Mouse (Mus musculus): ENCODE measurements around the gene Rtf1. TPM values are rescaled to one million over a fixed set of nuclear protein-coding genes. Genes with fewer than 3 reads are reported as not detected.
"Not testable (repeated sequence)": the region's sequence is repeated elsewhere in the genome, so short reads cannot be mapped to it uniquely, and the experiment has no call there.

Rtf1 gene
- total RNA-seq (2014; rRNA removed), result 28.0 and 33.5 TPM in 2 replicates
- polyA plus RNA-seq (2015; fragmentation: Nextera tagmentation; extraction: Ambion mirVana), result 49.6 and 68.6 TPM in 2 replicates

DNA sequence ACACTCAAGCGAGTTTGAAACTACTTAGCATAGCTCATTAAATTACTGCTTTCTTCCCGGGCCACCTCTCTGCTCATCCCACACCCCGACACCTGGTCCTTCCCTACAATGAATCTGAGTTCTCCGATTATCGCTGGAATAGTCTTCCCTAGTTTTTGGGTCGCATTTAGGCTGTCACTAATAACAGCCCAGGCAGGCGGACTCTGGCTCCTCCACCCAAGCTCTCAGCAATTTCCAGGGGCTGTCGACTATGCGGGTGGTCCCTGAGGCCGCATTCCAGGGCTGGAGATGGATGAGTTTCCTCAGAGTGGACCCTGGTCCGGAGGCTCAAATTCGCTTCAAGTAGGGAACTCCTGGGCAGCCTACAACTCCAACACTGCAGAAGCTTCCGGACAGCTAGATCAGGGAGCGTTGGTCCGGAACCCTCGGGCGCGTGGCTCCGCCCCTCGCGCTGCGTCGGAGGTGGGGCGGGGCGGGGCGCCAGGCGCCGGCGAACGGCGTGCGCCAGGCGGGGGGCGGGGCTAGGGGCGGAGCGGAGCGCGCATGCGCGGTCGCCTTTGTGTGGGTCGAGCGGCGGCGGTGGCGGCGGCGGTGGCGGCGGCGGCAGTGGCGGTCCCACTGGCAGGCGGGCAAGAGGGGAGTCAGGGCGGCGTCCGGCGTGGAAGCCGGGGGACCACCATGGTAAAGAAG, at the start of gene Rtf1:
Gene Rtf1, plus strand, starts transcription at position 544 of the 690 bp plus-strand sequence.
- peak; percentile 97 for ATAC-seq
- no peaks in the 10 kb centered on the region for H3K9me3 ChIP-seq (ENCODE audit: low read length)
- H3K36me3 ChIP-seq (ENCODE audit: insufficient read depth), result no peaks in the 10 kb centered on the region
- H3K4me3 ChIP-seq (ENCODE audit: low read depth, low read length), result peak within 1 kb of the TSS; percentile 100
- TF ChIP-seq CTCF (IDR thresholded peaks at IDR 0.05; ENCODE audit: low read depth), result no peak
- H3K27ac ChIP-seq (ENCODE audit: low read depth, low read length), result peak within 1 kb of the TSS; percentile 72
- under 1% methylated on average over 51 of the region's 58 CpGs for WGBS
- H3K9ac ChIP-seq, result peak within 1 kb of the TSS; percentile 94
- DNase-seq, result peak; percentile 95
- no peaks in the 10 kb centered on the region for H3K27me3 ChIP-seq (ENCODE audit: insufficient read depth, low read length)
- H3K4me2 ChIP-seq (ENCODE audit: low read depth), result peak within 1 kb of the TSS; percentile 87
- peaks cover 5% of the 10 kb centered on the region; the same call in 1 of the 2 replicates for H3K4me1 ChIP-seq (ENCODE audit: insufficient read depth)

DNA sequence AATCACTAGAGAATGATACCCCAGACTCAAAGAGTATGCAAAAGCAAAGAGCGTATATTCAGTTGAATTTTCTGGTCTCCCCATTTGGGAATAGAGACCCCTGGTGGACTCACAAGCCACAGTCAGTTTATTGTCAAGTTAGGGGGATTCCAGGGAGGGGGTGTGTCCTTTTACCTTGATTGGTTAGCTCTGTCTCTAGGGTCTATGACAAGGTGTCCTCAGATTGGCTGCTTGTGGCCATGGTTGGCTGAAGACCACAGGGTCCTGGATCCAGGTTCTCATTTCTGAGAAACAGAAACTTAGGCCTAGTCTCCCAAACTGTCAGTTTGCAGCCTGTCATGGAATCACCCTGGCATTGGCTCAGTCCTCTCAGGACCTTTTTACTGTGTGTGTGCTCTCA, 38.1 kb upstream of the Rtf1 start:
- Histone ChIP-seq H3K36me3 (ENCODE audit: insufficient read depth) (no peaks in the 10 kb centered on the region; the same call in 1 of the 2 replicates), H3K27me3 (ENCODE audit: insufficient read depth, low read length) (no peaks in the 10 kb centered on the region), H3K9me3 (ENCODE audit: low read length) (no peaks in the 10 kb centered on the region), H3K9ac (no peak overlapping the region), H3K27ac (ENCODE audit: low read depth, low read length) (no peak overlapping the region), H3K4me3 (ENCODE audit: low read depth, low read length) (no peak overlapping the region), H3K4me1 (ENCODE audit: insufficient read depth) (no peaks in the 10 kb centered on the region), H3K4me2 (ENCODE audit: low read depth) (no peak overlapping the region)
- DNase-seq (peak; percentile 3), ATAC-seq (no peak)
- 78% methylated on average over 1 of the region's 1 CpGs for WGBS
- TF ChIP-seq CTCF (IDR thresholded peaks at IDR 0.05; ENCODE audit: low read depth), result no peak

DNA sequence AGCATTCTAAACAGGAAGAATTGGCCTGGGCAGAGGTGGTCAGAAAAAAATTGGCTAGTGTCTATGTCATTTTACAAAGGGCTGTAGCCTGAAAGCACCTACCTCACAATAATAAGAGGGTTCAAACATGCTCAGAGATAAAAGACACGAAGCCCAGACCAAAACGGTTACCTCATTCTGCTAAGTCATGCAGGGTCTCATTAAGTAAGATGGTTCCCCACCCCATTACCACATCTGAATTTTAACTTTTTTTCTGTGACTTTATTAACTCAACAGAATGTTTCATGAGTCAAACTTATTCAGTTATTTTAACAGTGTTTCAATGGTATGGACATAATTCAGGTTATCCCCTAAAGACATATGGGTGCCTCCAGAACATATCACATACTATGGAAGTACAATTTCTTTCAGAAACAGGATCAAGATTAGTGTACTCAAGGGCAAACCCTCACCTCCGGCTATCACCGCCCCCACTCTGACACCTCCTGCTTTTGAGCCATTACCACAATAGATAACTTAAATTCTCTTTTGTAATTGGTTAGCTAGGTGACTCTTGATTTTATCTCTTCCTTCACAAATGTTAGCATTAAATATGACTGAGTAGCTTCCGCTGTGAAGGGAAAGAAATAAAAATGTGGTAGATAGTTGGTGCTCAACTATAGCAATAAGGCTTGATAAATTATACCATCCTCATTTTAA, 33.5 kb upstream of the Rtf1 start:
- no peaks in the 10 kb centered on the region for H3K9me3 ChIP-seq (ENCODE audit: low read length)
- H3K27ac ChIP-seq (ENCODE audit: low read depth, low read length), result no peak overlapping the region
- ATAC-seq, result no peak
- no peak overlapping the region for H3K9ac ChIP-seq
- no peak overlapping the region for H3K4me3 ChIP-seq (ENCODE audit: low read depth, low read length)
- DNase-seq, result no peak
- TF ChIP-seq CTCF (IDR thresholded peaks at IDR 0.05; ENCODE audit: low read depth), result no peak
- peaks cover 4% of the 10 kb centered on the region; the same call in 1 of the 2 replicates for H3K36me3 ChIP-seq (ENCODE audit: insufficient read depth)
- H3K27me3 ChIP-seq (ENCODE audit: insufficient read depth, low read length), result no peaks in the 10 kb centered on the region
- 92% methylated on average over 5 of the region's 5 CpGs for WGBS
- no peak overlapping the region for H3K4me2 ChIP-seq (ENCODE audit: low read depth)
- no peaks in the 10 kb centered on the region for H3K4me1 ChIP-seq (ENCODE audit: insufficient read depth)

DNA sequence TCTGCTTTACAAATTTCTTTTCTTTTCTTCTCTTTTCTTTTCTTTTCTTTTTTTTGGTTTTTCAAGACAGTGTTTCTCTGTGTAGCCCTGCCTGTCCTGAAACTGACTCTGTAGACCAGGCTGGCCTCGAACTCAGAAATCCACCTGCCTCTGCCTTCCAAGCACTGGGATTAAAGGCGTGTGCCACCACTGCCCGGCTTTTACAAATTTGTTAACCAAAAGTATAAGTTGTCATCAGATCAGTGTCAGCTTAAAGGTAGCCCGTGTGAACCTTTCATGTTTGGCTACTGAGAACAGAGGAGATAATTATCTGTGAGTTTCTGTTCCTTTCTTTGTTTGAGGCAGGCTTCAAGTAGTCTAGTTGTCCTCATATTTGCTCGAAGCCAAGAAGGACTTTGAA, 30.6 kb upstream of the Rtf1 start:
- Histone ChIP-seq H3K4me3 (ENCODE audit: low read depth, low read length) (no peak overlapping the region), H3K9me3 (ENCODE audit: low read length) (no peaks in the 10 kb centered on the region), H3K27me3 (ENCODE audit: insufficient read depth, low read length) (no peaks in the 10 kb centered on the region), H3K4me1 (ENCODE audit: insufficient read depth) (no peaks in the 10 kb centered on the region), H3K4me2 (ENCODE audit: low read depth) (no peak overlapping the region), H3K9ac (no peak overlapping the region), H3K27ac (ENCODE audit: low read depth, low read length) (no peak overlapping the region), H3K36me3 (ENCODE audit: insufficient read depth) (peaks cover 7% of the 10 kb centered on the region; the same call in 1 of the 2 replicates)
- no peak for DNase-seq
- no peak for ATAC-seq
- no peak for TF ChIP-seq CTCF (IDR thresholded peaks at IDR 0.05; ENCODE audit: low read depth)
- WGBS, result 87% methylated on average over 5 of the region's 5 CpGs

DNA sequence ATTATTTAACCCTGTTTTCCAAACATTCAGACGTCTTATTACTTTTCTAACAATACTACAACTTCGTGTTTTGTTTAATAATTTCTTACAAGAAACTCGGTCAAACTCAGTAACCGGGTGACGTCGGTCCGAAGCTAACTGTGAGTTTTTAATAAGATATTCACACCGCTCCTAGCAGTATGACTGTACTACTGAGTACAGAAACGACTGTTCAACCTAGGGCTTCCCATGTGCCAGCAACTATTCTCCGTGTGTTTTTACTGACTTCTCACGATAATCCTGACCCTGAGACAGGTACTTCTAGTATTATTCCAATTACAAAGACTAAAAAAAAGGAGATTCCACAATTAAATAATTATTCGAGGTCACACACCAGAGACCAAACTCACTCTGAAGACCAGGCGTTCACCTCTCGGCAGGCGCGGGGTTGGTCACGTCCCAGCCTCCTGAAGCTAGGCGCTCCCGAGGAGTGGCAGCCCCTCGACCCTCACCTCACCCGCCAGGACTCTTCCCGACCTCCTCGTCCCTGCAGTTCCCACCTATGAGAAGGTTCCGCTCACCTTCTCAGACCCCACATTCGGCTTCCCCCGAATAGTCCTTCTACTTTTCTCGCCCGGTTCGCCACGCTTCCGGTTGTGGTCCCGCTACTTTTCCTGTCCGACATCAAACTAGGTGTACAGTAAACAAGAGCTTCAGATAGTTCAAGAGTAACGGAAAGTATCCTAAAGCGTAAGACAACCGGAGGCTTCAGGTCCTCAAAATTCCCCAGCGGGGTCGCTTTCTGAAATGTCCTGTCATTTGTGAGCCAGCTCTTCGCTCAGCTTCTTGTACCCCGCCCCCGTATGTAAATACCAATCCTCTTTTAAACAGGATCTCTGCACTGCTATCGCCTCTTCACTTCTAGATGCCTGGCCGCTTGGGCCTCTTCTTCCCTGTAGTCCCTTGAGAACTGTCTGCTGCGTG, 12.4 kb upstream of the Rtf1 start, which contains the start of gene Ndufaf1:
Gene Ndufaf1, minus strand, starts transcription at position 608 of the 963 bp plus-strand sequence.
- Histone ChIP-seq H3K4me1 (ENCODE audit: insufficient read depth) (no peaks in the 10 kb centered on the region), H3K27me3 (ENCODE audit: insufficient read depth, low read length) (no peaks in the 10 kb centered on the region), H3K36me3 (ENCODE audit: insufficient read depth) (peaks cover 14% of the 10 kb centered on the region), H3K9ac (peak within 1 kb of the TSS; percentile 56), H3K27ac (ENCODE audit: low read depth, low read length) (no peak within 1 kb of the TSS), H3K9me3 (ENCODE audit: low read length) (no peaks in the 10 kb centered on the region), H3K4me2 (ENCODE audit: low read depth) (peak within 1 kb of the TSS; percentile 81), H3K4me3 (ENCODE audit: low read depth, low read length) (peak within 1 kb of the TSS; percentile 55)
- WGBS, result 1% methylated on average over 44 of the region's 44 CpGs
- ATAC-seq, result peak; percentile 95
- TF ChIP-seq CTCF (IDR thresholded peaks at IDR 0.05; ENCODE audit: low read depth), result no peak
- peak; percentile 81 for DNase-seq

DNA sequence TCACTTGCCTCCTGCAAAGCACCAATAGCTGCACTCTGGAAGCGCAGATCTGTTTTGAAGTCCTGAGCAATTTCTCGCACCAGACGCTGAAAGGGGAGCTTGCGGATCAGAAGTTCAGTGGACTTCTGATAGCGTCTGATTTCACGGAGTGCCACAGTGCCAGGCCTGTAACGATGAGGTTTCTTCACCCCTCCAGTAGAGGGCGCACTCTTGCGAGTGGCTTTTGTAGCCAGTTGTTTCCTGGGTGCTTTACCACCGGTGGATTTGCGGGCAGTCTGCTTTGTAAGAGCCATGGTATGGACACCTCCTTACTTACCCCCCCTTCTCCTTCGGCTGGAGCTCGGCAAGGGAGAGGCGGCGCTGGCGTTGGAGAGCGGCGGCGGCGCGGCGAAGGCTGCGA, 9.1 kb upstream of the Rtf1 start:
- not testable (repeated sequence) for H3K36me3 ChIP-seq (ENCODE audit: insufficient read depth); H3K4me3 ChIP-seq (ENCODE audit: low read depth, low read length); H3K9me3 ChIP-seq (ENCODE audit: low read length); H3K9ac ChIP-seq; H3K4me2 ChIP-seq (ENCODE audit: low read depth); ATAC-seq; H3K27me3 ChIP-seq (ENCODE audit: insufficient read depth, low read length); DNase-seq; H3K27ac ChIP-seq (ENCODE audit: low read depth, low read length); H3K4me1 ChIP-seq (ENCODE audit: insufficient read depth)
- whole genome bisulfite sequencing, result 79% methylated on average over 19 of the region's 23 CpGs

All from forebrain, postnatal 0 days (tissue).